Mouse (Mus musculus) heart, embryonic 12.5 days (tissue): ENCODE measurements around the gene Casd1. TPM values are rescaled to one million over a fixed set of nuclear protein-coding genes. Genes with fewer than 3 reads are reported as not detected.

Experiments used
- ATAC-seq: fragments of 200-750 bp; cut with Nextera tagmentation; 2 replicates; pipeline ENCODE4 v1.8.0; 2017; ENCODE audit warnings: moderate TSS enrichment, moderate library complexity; ENCODE audit not compliant: insufficient number of reproducible peaks, low FRiP score
- H3K27ac ChIP-seq: fragments of 300-500 bp; sonication (generic); 2 replicates; pipeline ENCODE4 v1.5.1; 2016; ENCODE audit warnings: mild to moderate bottlenecking, moderate library complexity; ENCODE audit not compliant: poor library complexity, severe bottlenecking
- H3K27me3 ChIP-seq: fragments of 300-500 bp; sonication (generic); replicated peaks from 2 replicates; pipeline ENCODE4 v1.6.1; 2016; ENCODE audit warnings: mild to moderate bottlenecking, moderate library complexity
- H3K36me3 ChIP-seq: fragments of 300-500 bp; sonication (generic); 2 replicates; pipeline ENCODE4 v1.6.1; 2016; ENCODE audit warnings: mild to moderate bottlenecking, moderate library complexity
- H3K4me1 ChIP-seq: fragments of 300-500 bp; sonication (generic); replicated peaks from 2 replicates; pipeline ENCODE4 v1.6.1; 2016; ENCODE audit warnings: mild to moderate bottlenecking
- H3K4me2 ChIP-seq: fragments of 300-500 bp; sonication (generic); 2 replicates; pipeline ENCODE4 v1.6.1; 2016; ENCODE audit warnings: mild to moderate bottlenecking, moderate library complexity
- H3K4me3 ChIP-seq: fragments of 300-500 bp; sonication (generic); 2 replicates; pipeline ENCODE4 v1.5.1; 2016; ENCODE audit warnings: mild to moderate bottlenecking
- H3K9ac ChIP-seq: fragments of 300-500 bp; sonication (generic); 2 replicates; pipeline ENCODE4 v1.6.1; 2016; ENCODE audit warnings: mild to moderate bottlenecking, moderate library complexity
- H3K9me3 ChIP-seq: fragments of 300-500 bp; sonication (generic); replicated peaks from 2 replicates; pipeline ENCODE4 v1.6.1; 2016; ENCODE audit warnings: mild to moderate bottlenecking, moderate library complexity
- whole genome bisulfite sequencing: fragments of 180-500 bp; shearing (Covaris S2); methylation state at CpG from one replicate; pipeline ENCODE4 v1.1.7; 2016; 5-methylcytosine and 5-hydroxymethylcytosine counted together
- polyA plus RNA-seq: library from polyadenylated mRNA; unstranded; fragments of >200 nt; fragmentation: Nextera tagmentation; extraction: Ambion mirVana; gene quantifications from 2 replicates; pipeline ENCODE4 v1.2.1, GENCODE M21; 2016

Gene Casd1
- polyA plus RNA-seq, 1 experiment from 2014 or later = 40.0 TPM

DNA sequence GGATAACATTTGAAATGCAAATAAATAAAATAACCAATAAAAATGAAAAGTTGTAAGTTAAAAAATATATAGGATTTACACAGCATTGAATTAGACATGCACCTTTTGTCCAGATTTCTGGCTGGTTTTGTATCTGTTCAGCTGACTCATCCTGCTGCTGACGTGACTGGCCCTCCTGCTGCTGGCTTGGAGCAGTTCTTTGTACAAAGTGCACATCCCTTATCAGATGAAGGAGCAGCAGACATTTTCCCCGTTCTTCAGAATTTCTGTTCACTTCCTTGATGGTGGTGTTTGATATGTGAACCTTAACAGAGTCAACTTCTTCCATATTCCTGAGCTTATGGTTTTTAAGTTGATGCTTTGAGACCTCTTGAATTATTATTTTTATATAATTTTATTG lies 62.9 kb downstream of the Casd1 start:
- Histone ChIP-seq H3K4me3 (no peak overlapping the region), H3K4me2 (no peak overlapping the region), H3K9me3 (no peaks in the 10 kb centered on the region), H3K27me3 (no peaks in the 10 kb centered on the region), H3K36me3 (no peaks in the 10 kb centered on the region), H3K4me1 (0 out of 2 replicates have a peak, but pooled peaks cover 2% of the 10 kb centered on the region), H3K9ac (no peak overlapping the region), H3K27ac (no peak overlapping the region)
- no peak for ATAC-seq
- 44% methylated on average over 2 of the region's 2 CpGs for WGBS

DNA sequence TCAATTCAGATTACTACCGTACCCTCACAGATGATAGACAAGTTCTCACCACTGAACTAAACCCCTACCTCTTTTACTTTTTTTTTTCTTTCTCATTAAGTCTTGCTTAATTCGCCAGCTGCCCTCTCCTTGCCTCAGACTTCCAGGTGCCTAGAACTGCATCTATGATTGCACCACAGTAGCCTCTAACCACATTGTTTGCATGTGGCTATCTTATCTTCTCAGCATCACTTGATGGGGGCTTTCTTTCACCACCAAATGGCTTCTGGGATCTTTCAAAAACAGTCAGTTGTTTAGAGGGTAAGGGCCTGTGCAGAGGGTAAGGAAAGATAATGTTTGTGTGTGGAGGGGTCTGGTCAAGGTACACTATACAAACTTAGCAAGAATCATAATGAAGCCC lies 63.7 kb downstream of the Casd1 start:
- 33% methylated on average over 2 of the region's 2 CpGs for WGBS
- no peak overlapping the region for H3K27ac ChIP-seq
- H3K36me3 ChIP-seq = no peaks in the 10 kb centered on the region
- H3K4me2 ChIP-seq = no peak overlapping the region
- no peak overlapping the region for H3K4me3 ChIP-seq
- no peak for ATAC-seq
- no peaks in the 10 kb centered on the region for H3K9me3 ChIP-seq
- no peak overlapping the region for H3K9ac ChIP-seq
- H3K4me1 ChIP-seq = 0 out of 2 replicates have a peak, but pooled peaks cover 2% of the 10 kb centered on the region
- H3K27me3 ChIP-seq = no peaks in the 10 kb centered on the region

DNA sequence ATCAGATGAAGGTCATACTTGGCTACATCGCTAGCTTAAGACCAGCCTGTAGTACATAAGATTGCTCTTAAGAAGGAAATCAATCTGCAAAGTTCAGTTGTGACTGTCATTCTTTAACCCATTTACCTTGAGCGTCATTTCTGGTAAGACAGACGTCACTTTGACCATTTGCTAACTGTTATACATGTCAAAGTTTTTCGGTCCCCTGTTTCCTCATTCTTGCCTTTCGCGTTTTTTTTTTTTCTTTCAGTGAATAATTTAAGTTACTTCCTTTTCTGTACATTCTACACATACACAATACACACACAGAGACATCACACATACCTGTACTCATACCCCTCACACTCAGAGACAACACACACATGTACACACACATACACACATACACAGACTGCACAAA lies 64.5 kb downstream of the Casd1 start:
- 82% methylated on average over 6 of the region's 6 CpGs for WGBS
- no peak overlapping the region for H3K4me2 ChIP-seq
- H3K27me3 ChIP-seq = no peaks in the 10 kb centered on the region
- H3K27ac ChIP-seq = no peak overlapping the region
- H3K4me1 ChIP-seq = 0 out of 2 replicates have a peak, but pooled peaks cover 2% of the 10 kb centered on the region
- no peak for ATAC-seq
- H3K36me3 ChIP-seq = no peaks in the 10 kb centered on the region
- H3K4me3 ChIP-seq = no peak overlapping the region
- no peak overlapping the region for H3K9ac ChIP-seq
- no peaks in the 10 kb centered on the region for H3K9me3 ChIP-seq

DNA sequence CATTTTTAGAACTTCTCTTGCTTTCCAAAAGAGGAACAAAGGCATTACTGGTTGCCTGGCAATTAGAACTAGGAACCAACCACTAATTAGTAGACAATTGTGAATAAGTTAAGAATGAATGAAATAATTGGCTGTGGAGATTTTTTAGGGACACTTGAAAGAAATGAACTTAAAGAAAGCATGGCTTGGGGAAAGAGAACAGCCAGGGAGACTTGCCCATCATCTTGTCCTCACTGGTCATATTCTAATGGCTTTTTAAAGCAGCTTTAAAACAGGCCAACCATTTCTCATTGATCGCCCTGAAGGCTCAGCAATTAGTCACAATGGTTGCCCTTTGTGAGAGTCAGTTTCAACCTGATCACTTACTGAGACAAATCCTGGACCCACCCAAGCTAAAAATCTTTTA lies 76.7 kb downstream of the Casd1 start:
- H3K9me3 ChIP-seq = no peaks in the 10 kb centered on the region
- WGBS = 78% methylated on average over 1 of the region's 1 CpGs
- H3K27me3 ChIP-seq = no peaks in the 10 kb centered on the region
- no peak overlapping the region for H3K27ac ChIP-seq
- ATAC-seq = no peak
- H3K4me2 ChIP-seq = no peak overlapping the region
- H3K4me1 ChIP-seq = no peaks in the 10 kb centered on the region
- H3K4me3 ChIP-seq = no peak overlapping the region
- H3K9ac ChIP-seq = no peak overlapping the region
- peaks cover 3% of the 10 kb centered on the region; the same call in 1 of the 2 replicates for H3K36me3 ChIP-seq

DNA sequence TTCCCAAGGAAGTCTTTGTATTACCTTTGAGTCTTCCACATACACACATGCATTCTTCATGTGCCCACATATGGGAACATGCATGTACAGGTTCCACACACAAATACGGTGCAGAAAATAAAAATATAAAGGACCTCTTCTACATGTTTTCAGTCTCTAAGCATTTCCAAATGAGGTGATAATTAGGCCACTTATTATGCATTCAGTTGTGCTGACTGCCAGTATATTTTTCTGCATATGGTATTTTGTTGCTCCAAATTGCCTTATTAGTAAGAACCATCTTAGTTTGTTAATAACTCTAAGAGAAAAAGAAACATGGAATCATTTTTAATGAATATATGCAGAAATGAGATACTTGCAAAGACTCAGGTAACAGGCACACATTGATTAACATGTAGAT lies 79.3 kb downstream of the Casd1 start:
- Histone ChIP-seq H3K4me1 (no peaks in the 10 kb centered on the region), H3K27me3 (no peaks in the 10 kb centered on the region), H3K4me3 (no peak overlapping the region), H3K36me3 (peaks cover 3% of the 10 kb centered on the region; the same call in 1 of the 2 replicates), H3K9me3 (no peaks in the 10 kb centered on the region), H3K9ac (no peak overlapping the region), H3K27ac (no peak overlapping the region), H3K4me2 (no peak overlapping the region)
- WGBS = 85% methylated on average over 1 of the region's 1 CpGs
- no peak for ATAC-seq

DNA sequence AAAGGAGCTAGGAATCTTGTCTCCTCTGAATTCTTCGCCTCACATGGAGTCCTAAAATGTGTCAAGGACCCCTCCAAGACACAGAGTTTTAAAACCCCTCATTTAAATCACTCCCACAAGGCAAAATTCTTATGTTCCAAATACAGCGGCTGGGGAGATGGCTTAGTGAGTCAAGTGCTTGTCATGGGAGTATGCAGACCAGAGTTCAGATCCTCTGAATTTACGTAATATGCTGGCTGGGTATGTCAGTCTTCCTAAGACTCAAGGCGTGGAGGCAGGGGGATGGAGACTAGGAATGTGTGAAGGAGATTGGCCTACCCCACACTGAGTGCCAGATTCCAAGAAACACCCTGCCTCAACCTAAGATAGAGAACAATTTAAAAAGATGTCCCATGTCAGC lies 79.9 kb downstream of the Casd1 start:
- no peak overlapping the region for H3K9ac ChIP-seq
- peaks cover 3% of the 10 kb centered on the region; the same call in 1 of the 2 replicates for H3K36me3 ChIP-seq
- H3K4me2 ChIP-seq = no peak overlapping the region
- no peak for ATAC-seq
- no peaks in the 10 kb centered on the region for H3K4me1 ChIP-seq
- WGBS = 80% methylated on average over 4 of the region's 4 CpGs
- H3K27me3 ChIP-seq = no peaks in the 10 kb centered on the region
- no peak overlapping the region for H3K4me3 ChIP-seq
- no peaks in the 10 kb centered on the region for H3K9me3 ChIP-seq
- no peak overlapping the region for H3K27ac ChIP-seq

DNA sequence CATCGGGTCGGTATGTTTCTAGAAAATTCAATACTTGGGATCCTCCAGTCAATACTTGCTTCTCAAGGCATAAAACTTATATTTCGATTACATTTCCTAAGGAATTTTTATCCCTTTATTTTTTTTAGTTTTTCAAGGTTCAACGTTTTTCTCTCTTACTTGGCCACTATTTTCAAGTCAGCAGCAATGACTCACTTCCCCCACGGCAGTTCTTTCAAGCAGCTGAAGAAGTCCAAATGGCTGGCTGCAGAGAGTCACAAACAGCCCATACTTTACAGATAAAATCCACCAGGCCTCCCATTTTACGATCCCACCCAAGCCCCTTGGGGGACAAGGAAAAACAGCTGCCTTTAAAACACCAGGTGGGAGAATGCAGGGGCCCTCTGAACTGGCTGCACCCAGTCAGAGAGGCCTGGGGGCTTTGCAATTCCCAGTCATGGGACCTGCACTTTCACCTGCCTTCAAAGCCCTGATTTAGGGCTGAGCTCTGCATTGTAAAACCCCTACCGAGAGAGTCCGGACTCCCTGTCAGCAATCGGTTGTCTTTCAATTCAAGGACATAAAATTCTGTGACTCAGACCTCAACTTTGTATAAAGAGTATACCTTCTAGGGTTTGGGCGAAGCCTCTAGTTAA lies 84.2 kb downstream of the Casd1 start:
- no peak overlapping the region for H3K27ac ChIP-seq
- H3K27me3 ChIP-seq = no peaks in the 10 kb centered on the region
- no peak overlapping the region for H3K4me3 ChIP-seq
- ATAC-seq = no peak
- H3K36me3 ChIP-seq = peaks cover 7% of the 10 kb centered on the region
- H3K9ac ChIP-seq = no peak overlapping the region
- H3K4me1 ChIP-seq = no peaks in the 10 kb centered on the region
- no peak overlapping the region for H3K4me2 ChIP-seq
- 58% methylated on average over 10 of the region's 10 CpGs for WGBS
- H3K9me3 ChIP-seq = no peaks in the 10 kb centered on the region

DNA sequence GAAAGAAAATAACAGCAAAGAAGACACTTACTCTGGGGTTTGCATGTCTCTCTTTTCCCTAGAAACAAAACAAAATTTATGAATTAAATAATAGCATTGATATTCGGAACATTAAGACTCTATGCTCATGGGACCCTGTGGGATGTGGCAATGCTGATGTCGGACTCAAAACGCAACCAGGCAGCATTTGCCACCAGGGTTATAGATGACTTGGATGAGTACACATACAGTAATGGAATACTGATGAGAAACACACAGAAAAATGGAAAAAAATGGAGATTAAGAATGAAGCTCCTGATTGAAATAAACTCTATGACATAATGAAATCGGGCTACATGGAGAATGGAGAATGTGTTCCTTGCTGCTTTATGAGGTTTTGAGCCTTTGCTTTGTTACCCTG lies 89.8 kb downstream of the Casd1 start:
- H3K4me3 ChIP-seq = no peak overlapping the region
- H3K27ac ChIP-seq = no peak overlapping the region
- 91% methylated on average over 4 of the region's 4 CpGs for WGBS
- H3K4me1 ChIP-seq = no peaks in the 10 kb centered on the region; the same call in 1 of the 2 replicates
- no peak for ATAC-seq
- H3K27me3 ChIP-seq = no peaks in the 10 kb centered on the region
- H3K9me3 ChIP-seq = no peaks in the 10 kb centered on the region
- H3K36me3 ChIP-seq = peaks cover 14% of the 10 kb centered on the region
- H3K9ac ChIP-seq = no peak overlapping the region
- no peak overlapping the region for H3K4me2 ChIP-seq

Other genes starting within 250 kb of the Casd1 start
- gene Col1a2, start 96.0 kb upstream of the Casd1 start, polyA plus RNA-seq = 230 and 232 TPM in 2 replicates
- 60.6 and 62.2 TPM in 2 replicates for gene Sgce, start 146.4 kb downstream of the Casd1 start, polyA plus RNA-seq
- 4.1 and 4.2 TPM in 2 replicates for gene Peg10, start 146.5 kb downstream of the Casd1 start, polyA plus RNA-seq